ENCODE assay signal across 7 mouse cellular contexts in genomic region chr13:81783405-81784342, GRCm38 (mm10). TPM values are rescaled to one million over a fixed set of nuclear protein-coding genes. Genes with fewer than 3 reads are reported as not detected.
A peak's percentile ranks its signal among the peaks of the same experiment; 100 is the strongest.
DNase-seq lines count a peak whose midpoint lies in the region; ATAC-seq lines count a peak whose summit lies in the region.

No protein-coding gene starts in this region.

- no peaks in the 10 kb centered on the region for H3K36me3 ChIP-seq in embryonic facial prominence, embryonic 11.5 days (replicated peaks; ENCODE audit: control insufficient read depth, insufficient read depth, low read depth, low read length)
- H3K36me3 ChIP-seq in limb, embryonic 10.5 days, result peaks cover 30% of the 10 kb centered on the region
- peaks cover 13% of the 10 kb centered on the region for H3K36me3 ChIP-seq in midbrain, embryonic 13.5 days

- H3K4me2 ChIP-seq in embryonic facial prominence, embryonic 11.5 days (ENCODE audit: low read depth, low read length), result peak overlapping the region; percentile 39; the same call in 1 of the 2 replicates
- H3K4me2 ChIP-seq in midbrain, embryonic 13.5 days (replicated peaks), result peak overlapping the region; percentile 68

- under 1% methylated on average over 62 of the region's 62 CpGs for WGBS in embryonic facial prominence, embryonic 11.5 days
- 1% methylated on average over 62 of the region's 62 CpGs for WGBS in limb, embryonic 10.5 days
- 1% methylated on average over 56 of the region's 62 CpGs for WGBS in midbrain, embryonic 13.5 days

- peak overlapping the region; percentile 88 for H3K9ac ChIP-seq in embryonic facial prominence, embryonic 11.5 days (replicated peaks; ENCODE audit: low read length)
- peak overlapping the region; percentile 84 for H3K9ac ChIP-seq in midbrain, embryonic 13.5 days (replicated peaks)

- H3K27me3 ChIP-seq in embryonic facial prominence, embryonic 11.5 days (ENCODE audit: control insufficient read depth, insufficient read depth, low read length), result no peaks in the 10 kb centered on the region
- no peaks in the 10 kb centered on the region for H3K27me3 ChIP-seq in limb, embryonic 10.5 days (ENCODE audit: low read depth, poor library complexity, severe bottlenecking)
- H3K27me3 ChIP-seq in midbrain, embryonic 13.5 days, result no peaks in the 10 kb centered on the region

- ATAC-seq in embryonic facial prominence, embryonic 11.5 days (replicated peaks; ENCODE audit: insufficient number of reproducible peaks, low FRiP score, low TSS enrichment, low read depth), result peak; percentile 99
- peak; percentile 91 for ATAC-seq in granulocyte monocyte progenitor cell, adult 5-6 weeks (replicated peaks; ENCODE audit: poor library complexity, severe bottlenecking)
- ATAC-seq in midbrain, embryonic 13.5 days, result peak; percentile 99

- no peaks in the 10 kb centered on the region for H3K4me1 ChIP-seq in embryonic facial prominence, embryonic 11.5 days (ENCODE audit: control insufficient read depth, insufficient read depth, low read length)
- peaks cover 10% of the 10 kb centered on the region; the same call in 1 of the 2 replicates for H3K4me1 ChIP-seq in limb, embryonic 10.5 days
- H3K4me1 ChIP-seq in midbrain, embryonic 13.5 days (replicated peaks), result peaks cover 26% of the 10 kb centered on the region

- peak; percentile 99 for DNase-seq in adrenal gland, postnatal 14 days
- peak; percentile 96 for DNase-seq in embryonic facial prominence, embryonic 11.5 days (ENCODE audit: low spot score)
- DNase-seq in kidney, adult 11 months, result peak; percentile 97
- DNase-seq in limb, embryonic 10.5 days (ENCODE audit: low spot score), result peak; percentile 97
- peak; percentile 97 for DNase-seq in spleen, adult 12 weeks (ENCODE audit: low spot score)

- no peaks in the 10 kb centered on the region for H3K9me3 ChIP-seq in embryonic facial prominence, embryonic 11.5 days (replicated peaks; ENCODE audit: control insufficient read depth, low read length)
- H3K9me3 ChIP-seq in limb, embryonic 10.5 days (replicated peaks), result no peaks in the 10 kb centered on the region
- H3K9me3 ChIP-seq in midbrain, embryonic 13.5 days, result no peaks in the 10 kb centered on the region

- H3K4me3 ChIP-seq in embryonic facial prominence, embryonic 11.5 days (ENCODE audit: low read depth, low read length), result peak overlapping the region; percentile 68
- H3K4me3 ChIP-seq in limb, embryonic 10.5 days, result peak overlapping the region; percentile 82
- H3K4me3 ChIP-seq in midbrain, embryonic 13.5 days (replicated peaks), result peak overlapping the region; percentile 67

- H3K27ac ChIP-seq in embryonic facial prominence, embryonic 11.5 days (replicated peaks; ENCODE audit: low read depth, low read length), result peak overlapping the region; percentile 96
- peak overlapping the region; percentile 99 for H3K27ac ChIP-seq in limb, embryonic 10.5 days
- H3K27ac ChIP-seq in midbrain, embryonic 13.5 days, result peak overlapping the region; percentile 99

RNA-seq across cellular contexts. Expression of gene Cetn3, which starts 0.8 kb away (rescaled TPM):
- 119 and 128 TPM in 2 replicates for total RNA-seq in adrenal gland, postnatal 14 days (2021)
- 293 and 318 TPM in 2 replicates for polyA plus RNA-seq in embryonic facial prominence, embryonic 11.5 days (2014; fragmentation: Nextera tagmentation; extraction: Ambion mirVana)
- total RNA-seq in granulocyte monocyte progenitor cell, adult 5-6 weeks (2014; fragmentation: Nextera tagmentation), result 212 and 216 TPM in 2 replicates
- total RNA-seq in granulocyte monocyte progenitor cell, adult 5-6 weeks (2017), result 538 and 660 TPM in 2 replicates
- 169 and 192 TPM in 2 replicates for polyA plus RNA-seq in limb, embryonic 10.5 days (2016; fragmentation: Nextera tagmentation; extraction: Ambion mirVana)
- polyA plus RNA-seq in midbrain, embryonic 13.5 days (2015; fragmentation: Nextera tagmentation; extraction: Ambion mirVana), result 246 and 262 TPM in 2 replicates

Comparison
In these comparisons a context has a peak if more than half of its experiments do, and no peak if none do; other contexts are left out.
1. Peak in every context shown above with its lines: DNase-seq, ATAC-seq, H3K4me3 ChIP-seq and H3K27ac ChIP-seq.